Mouse (Mus musculus) heart, postnatal 0 days (tissue): ENCODE measurements at regions not wholly inside any gene's neighbourhood (a gene's known extent, or its start where the extent isn't known, plus 50 kb on each side); places are given as distances from the start of the nearest gene placed in this dataset.
"Not testable (repeated sequence)": the region's sequence is repeated elsewhere in the genome, so short reads cannot be mapped to it uniquely, and the experiment has no call there.

Experiments
- CTCF ChIP-seq: IDR thresholded peaks from 2 replicates; pipeline ENCODE4 v1.5.1; 2016; ENCODE audit warnings: antibody characterized with exemption, control low read depth, low read depth
- EP300 ChIP-seq: IDR thresholded peaks from 2 replicates; pipeline ENCODE4 v1.6.1; 2016; ENCODE audit warnings: antibody characterized with exemption, low read depth

DNA sequence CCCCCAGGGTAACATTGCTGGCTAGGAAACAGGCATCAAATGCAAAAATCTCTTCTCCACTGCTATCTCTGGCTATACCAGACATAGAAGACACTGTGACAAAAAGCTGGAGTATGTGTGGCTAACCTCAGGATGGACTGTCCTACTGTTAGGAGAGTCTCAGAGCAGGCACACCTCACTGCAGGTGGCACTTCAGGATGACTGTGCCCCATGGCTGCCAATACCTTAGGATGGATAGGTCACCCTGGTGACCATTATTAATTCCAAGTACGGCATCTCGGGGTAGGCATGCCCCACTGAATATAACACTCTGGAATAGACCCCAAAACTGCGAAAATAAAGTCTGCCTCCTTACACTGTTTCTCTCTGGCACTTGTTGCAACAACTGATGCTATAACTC is 68.3 kb upstream of the Gm21119 start:
- TF ChIP-seq CTCF, EP300: not testable (repeated sequence)
